Mouse (Mus musculus): Measurements from ENCODE around the gene Eef1g. TPM values are rescaled to one million over a fixed set of nuclear protein-coding genes. Genes with fewer than 3 reads are reported as not detected.

The Eef1g gene
- total RNA-seq (2021), result 100 to 1,000 TPM; 452 to 469 TPM
- long read RNA-seq, experiment 1, transcript Eef1g-201 (10 exons, 1,864 nt), result major isoform, 451 of 493 reads
- long read RNA-seq, experiment 1, partial matches to known transcripts, result 38 of 493 reads
- long read RNA-seq, experiment 1, other reads (novel, unspliced or antisense), result 2 of 493 reads
- long read RNA-seq, experiment 2, transcript Eef1g-201 (10 exons, 1,864 nt), result major isoform, 417 of 475 reads
- long read RNA-seq, experiment 2, partial matches to known transcripts, result 55 of 475 reads
- long read RNA-seq, experiment 2, other reads (novel, unspliced or antisense), result 2 of 475 reads

DNA sequence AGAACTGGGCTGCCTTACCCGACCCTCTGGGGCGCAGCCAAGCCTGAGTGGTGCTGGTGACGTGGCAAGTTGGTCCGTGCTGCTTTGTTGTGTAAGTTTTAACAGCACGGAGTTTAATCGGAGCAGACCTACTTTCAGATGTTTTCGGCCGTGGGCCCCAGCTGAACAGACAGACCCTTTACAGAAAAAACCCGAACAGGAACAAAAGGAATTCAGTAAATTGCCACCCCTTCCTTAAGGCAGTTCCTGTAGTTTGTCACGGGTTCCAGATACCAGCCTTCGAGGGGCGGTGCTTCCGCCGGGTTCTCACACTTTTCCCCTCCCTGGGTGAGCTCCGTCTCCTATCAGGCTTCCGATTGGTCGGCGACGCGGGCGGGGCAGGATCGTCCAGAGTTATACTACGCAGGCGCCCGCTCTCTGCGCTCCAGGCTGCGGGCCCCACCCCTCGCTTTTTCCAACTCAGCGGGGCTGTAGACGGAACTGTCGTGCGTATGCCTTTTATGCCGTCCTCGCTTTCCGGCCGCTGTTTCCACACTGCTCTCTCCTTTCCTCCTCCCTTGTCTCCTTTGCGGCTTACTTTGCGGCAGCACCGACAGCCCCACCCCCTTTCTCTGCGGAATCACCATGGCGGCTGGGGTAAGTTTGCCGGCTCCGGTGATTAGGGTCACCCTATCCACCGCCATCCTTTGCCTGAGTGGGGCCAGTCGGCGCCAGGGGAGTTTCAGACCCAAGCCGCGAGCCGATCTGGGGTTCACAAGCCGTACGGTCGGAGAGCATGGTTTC lies at the start of gene Eef1g:
Gene Eef1g (plus strand): TSS at position 452 of the 783 bp plus-strand sequence.
- peak; percentile 98 for DNase-seq (ENCODE audit: low spot score)

DNA sequence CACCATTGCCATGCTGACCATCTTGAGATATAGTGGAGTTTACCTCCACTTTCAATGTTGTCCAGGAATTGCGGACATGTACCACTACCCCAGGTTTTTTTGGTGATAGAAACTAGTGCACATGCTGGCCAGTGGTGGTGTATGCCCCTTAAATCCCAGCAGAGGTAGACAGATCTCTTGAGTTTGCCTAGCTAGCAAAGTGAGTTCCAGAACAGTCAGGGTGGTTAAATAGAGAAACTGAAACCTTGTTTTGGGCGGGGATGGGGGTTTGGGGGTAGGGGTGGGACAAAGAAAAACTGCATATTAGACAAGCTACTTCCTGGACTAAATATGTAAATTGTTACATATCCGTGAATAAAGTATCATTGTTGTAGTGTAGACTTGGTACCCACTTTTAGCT lies 47.8 kb upstream of the Eef1g start:
- no peak for DNase-seq (ENCODE audit: low spot score)

DNA sequence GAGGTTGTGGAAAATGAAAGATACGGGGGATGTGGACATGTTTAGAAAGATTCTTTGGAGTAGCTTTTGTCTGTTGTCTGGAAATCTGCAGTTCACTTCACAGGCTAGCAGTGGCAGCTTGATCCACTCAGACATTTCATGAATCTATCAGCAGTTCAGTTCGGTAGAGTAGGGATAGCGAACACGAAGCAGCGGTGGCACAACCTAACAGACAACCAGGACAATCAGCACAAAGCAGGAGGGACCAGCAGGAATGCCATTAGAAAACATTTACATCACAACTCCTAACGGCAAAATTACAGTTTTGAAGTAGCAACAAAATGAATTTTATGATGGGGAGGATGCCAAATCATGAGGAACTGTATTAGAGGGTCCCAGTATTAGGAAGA lies 47.2 kb upstream of the Eef1g start:
- DNase-seq (ENCODE audit: low spot score), result no peak

DNA sequence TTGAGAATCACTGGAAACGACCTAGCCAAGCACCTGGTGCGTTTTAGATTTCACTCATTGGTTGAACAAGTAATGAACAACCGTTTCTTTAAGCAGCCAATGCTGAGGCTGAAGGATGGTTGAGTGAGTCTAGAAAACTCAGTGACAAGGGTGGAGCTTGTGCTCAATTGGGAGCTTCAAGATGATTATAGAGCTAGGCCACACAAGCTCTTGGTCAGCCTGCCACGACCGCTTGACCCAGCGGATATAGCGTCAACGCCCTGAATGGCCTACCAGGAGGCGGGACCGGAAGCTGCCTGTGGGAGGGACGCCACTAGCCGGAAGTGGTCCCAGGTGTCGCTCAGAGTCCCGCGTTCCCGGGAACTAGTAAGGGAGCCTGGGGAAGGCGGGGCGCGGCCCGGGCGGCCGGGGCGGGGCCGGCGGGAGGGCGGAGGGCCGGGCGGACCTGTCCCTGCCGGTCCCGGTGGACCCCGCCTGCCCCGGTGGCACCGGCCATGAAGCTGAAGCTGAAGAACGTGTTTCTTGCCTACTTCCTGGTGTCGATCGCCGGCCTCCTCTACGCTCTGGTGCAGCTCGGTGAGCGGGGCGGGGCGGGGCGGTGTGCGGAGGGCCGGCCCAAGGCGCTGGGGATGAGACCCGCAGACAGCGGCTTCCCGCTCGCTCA lies 46.6 kb upstream of the Eef1g start, which contains the start of gene B3gat3:
Gene B3gat3 (plus strand): TSS at position 302 of the 664 bp plus-strand sequence.
- DNase-seq (ENCODE audit: low spot score), result peak; percentile 97

DNA sequence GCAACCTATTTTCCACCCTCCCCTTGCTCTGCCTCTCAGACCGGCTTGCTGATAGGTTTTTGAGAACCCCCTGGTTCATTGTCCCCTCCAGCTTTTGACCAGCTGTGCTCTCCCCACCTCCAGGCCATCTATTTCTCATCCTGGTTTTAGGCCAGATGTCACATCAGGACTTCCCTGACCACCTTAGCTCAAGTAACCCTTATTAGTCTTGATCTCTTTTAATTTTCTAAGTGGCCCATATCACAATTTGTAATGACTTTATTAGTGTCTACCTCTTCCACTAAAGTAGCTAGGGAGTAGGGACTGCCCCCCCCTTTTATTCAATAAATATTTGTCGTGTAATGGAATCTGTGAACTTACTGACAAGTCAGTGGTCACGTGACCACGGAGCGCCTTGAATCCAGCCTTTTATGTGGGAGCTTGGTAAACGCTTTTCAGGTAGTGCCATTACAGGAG lies 46.0 kb upstream of the Eef1g start:
- DNase-seq (ENCODE audit: low spot score), result no peak

DNA sequence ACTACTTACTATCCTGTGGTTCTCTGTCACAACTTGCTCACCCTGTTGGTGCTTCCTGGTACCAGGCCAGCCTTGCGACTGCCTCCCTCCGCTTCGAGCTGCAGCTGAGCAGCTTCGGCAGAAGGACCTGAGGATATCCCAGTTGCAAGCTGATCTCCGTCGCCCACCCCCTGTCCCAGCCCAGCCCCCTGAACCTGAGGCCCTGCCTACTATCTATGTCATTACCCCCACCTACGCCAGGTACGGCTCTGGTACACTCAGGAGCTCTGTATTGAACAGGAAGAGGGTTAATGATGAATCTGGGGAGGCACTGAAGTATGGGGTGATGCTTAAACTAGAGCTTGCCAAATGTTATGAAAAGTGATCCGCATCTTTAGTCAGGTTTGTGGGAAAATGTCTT lies 45.1 kb upstream of the Eef1g start:
- no peak for DNase-seq (ENCODE audit: low spot score)

DNA sequence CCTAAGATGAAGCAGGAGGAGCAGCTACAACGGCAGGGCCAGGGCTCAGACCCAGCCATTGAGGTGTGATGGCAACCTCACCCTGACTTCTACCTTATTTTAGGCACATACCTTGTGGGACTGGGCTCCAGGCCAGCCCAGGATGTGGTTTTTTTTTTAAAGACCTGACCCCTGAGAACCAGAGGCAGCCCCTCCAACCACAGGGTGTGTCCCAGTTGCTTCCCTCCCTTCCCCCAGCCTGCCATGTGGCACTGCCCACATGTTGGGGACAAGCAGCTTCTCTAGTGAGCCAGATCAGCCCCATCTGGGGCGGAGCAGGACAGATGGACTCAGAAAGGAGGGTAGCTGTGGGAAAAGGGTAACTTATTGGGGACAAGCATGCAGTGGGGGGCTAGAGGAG lies 40.1 kb upstream of the Eef1g start:
- DNase-seq (ENCODE audit: low spot score), result no peak

DNA sequence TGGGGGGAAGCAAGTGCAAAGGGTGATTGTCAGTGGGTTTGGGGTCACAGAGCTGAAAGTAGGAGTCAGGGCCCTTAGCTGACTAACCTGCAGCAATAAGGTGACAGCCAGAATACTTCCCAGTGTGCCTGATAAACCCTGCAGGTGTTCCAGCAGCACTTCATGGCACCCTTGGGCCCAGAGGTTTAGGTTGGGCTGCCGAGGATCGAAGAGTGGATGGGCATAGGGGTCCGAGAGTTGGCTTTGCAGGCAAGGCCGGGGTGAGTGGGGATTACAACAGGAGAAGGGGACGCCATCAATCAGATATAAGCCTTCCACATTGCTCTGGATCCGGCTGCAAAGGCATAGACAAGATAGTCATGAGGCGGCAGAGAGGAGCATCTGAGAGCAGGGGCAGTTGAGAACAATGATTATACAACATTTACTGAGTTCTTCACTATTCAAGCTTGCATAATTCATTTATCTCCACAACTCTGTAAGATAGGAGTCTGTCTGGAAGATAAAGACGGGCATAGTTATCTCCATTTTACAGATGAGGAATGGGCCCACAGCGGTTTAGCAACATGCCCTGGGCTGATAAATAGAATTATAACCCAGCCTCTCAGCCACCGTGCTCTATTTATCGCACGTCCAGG lies 38.8 kb upstream of the Eef1g start:
- DNase-seq (ENCODE audit: low spot score), result no peak

DNA sequence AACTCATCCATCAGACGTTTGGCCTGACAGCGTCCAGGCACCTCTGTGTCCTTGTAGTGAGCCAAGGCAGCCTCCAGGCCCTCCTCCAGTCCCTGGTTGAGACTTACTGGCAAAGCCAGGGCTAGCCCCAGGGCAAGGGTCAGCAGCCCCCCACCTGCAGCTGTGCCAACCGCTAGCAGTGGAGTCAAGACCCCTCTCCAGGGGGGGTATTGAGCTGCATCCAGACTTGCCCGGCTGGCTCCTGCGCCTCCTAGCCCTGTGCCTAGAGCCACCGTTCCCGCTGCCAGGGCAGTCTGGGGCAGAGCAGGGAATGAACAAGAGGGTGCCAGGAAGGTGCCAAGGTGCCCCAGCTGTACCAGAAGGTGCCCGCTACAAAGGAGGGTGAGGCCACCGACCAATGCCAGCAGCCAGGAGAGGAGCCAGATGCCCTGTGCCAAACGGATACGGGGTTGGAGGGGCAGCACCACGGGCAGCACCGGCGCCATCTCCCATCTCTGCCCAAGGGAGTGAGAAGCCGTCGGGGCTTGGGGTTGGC lies 38.1 kb upstream of the Eef1g start:
- DNase-seq (ENCODE audit: low spot score), result no peak

DNA sequence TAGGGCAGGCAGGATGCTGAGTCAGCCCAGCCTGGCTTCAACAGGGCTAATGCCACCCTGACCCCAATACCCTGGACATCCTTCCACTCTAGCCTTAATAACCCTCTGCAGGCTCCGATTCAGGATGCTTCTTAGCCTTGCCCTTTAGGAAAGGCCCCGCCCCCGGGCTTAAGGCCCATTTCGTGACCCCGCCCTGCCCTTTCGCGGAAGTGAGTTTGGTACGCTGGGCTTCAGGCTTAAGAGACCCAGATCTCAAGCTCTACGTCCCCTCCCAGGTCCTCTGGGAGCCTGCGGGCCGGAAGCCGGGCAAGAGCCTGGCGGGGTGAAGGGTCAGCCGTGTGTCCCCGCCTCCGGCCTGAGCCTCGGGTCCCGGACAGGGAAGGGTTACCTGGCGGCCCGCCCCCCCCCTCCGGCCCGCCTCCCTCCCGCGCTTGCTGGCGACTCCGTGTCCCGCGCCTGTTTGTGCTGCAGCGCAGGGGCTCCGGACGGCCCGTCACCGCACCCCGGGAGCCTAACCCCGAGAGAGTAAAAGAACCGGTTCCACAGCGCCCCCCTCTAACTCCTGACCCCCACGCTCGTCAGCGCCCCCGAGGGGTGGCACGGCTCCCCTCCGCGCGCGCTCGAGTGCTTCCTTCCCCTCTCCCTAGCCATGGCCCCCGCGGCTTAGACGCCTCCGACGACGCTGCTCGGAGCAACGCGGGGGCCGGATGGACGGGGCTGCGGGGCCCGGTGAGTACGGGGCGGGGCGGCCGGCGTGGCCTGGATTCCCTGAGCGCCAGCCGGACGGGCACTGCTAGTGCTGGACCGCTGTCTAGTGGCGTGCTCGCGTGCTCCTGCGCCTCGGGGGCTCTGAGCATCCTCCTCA lies 37.4 kb upstream of the Eef1g start, which contains the start of the genes Rom1 and Eml3:
Gene Rom1 (minus strand): TSS at position 133 of the 865 bp plus-strand sequence.
Gene Eml3 (plus strand): TSS at position 329 of the 865 bp plus-strand sequence.
- peak; percentile 95 for DNase-seq (ENCODE audit: low spot score)

DNA sequence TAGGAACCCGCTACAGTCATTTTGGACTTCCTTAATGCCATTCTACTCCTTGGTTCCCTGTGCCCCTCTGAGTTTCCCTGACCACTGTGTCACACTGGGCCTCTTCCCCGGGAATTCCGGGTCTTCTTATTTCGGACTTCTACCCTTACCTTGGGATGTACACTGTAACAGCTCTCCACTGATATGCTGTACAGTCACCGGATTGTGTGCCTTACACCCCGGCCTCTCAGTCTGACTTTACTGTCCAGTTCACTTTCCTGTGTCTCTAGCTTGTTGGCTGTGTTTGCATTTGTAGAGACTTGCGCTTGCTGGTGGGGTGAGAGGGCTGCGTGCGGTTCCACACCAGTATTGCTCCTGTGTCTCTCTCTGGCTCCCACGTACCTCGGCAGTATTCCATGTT lies 36.7 kb upstream of the Eef1g start:
- DNase-seq (ENCODE audit: low spot score), result no peak

DNA sequence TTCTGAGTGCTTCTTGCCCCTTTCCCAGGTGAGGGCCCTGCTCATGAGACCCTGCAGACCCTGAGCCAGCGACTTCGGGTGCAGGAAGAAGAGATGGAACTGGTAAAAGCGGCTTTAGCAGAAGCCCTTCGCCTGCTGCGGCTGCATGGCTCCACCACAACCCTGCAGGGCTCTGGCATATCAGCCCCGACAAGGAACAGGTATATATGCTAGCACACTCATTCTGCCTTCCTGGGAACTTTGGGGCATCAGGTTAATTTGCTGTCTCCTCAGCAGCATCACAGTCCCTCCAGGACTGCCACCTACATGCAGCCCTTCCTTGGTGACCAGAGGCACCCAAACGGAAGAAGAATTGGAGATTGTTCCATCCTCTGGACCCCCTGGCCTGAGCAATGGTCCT lies 36.1 kb upstream of the Eef1g start:
- DNase-seq (ENCODE audit: low spot score), result no peak

DNA sequence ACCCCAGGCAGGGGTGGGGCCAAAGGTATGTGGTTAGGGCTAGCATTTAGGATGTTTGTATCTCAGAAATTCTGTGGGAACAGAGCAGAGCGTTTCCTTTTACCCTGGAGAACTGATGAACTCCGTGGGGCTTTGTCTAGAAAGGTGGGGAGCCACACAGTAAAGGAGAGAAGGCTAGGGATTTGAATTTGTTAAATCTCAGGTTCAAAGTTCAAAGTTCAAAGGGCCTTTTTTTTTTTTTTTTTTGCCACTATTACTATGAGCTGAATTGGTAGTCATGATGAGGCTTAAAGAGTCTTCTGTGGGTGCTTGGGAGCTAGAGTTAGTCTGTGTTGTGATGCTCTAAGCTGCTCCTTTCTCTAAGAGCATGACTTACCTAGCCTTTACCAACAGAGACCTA lies 30.1 kb upstream of the Eef1g start:
- DNase-seq (ENCODE audit: low spot score), result no peak

DNA sequence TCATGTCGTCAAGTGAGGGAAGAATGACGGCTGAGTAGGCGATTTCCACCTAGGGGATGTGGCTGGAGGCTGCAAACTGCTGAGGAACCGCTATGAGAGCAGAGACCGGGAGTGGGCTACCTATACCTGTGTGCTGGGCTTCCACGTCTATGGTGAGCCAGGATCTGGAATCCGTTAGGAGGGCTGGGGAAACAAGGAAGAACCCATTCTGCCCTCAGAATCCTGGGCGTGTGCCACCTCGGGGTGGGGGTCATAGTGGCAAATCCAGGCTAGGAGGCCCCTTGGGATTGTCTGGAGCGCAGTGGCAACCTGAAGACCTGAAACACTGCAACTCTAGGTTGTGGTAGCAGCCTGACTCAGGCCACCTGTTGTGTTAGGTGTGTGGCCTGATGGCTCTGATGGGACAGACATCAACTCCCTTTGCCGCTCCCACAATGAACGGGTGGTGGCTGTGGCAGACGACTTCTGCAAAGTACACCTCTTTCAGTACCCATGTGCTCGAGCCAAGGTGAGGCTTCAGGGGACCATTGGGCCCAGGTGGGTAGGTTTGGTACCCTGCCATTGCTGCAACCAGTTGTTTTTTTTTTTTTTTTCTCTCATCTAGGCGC lies 26.2 kb upstream of the Eef1g start:
- DNase-seq (ENCODE audit: low spot score), result no peak

DNA sequence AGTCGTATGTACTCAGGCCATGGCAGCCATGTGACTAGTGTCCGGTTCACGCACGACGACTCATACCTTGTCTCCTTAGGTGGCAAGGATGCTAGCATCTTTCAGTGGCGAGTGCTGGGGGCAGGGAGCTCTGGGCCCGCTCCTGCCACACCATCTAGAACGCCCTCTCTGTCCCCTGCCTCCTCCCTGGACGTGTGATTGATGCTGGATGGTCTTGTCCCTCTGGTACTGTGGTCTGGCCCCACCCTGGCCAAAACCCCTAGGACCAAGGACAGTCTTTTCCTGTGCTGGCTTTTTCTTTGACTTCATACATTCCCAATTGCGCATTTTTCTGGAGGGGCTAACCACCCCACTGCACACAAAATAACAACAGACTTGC lies 25.7 kb upstream of the Eef1g start:
- no peak for DNase-seq (ENCODE audit: low spot score)

DNA sequence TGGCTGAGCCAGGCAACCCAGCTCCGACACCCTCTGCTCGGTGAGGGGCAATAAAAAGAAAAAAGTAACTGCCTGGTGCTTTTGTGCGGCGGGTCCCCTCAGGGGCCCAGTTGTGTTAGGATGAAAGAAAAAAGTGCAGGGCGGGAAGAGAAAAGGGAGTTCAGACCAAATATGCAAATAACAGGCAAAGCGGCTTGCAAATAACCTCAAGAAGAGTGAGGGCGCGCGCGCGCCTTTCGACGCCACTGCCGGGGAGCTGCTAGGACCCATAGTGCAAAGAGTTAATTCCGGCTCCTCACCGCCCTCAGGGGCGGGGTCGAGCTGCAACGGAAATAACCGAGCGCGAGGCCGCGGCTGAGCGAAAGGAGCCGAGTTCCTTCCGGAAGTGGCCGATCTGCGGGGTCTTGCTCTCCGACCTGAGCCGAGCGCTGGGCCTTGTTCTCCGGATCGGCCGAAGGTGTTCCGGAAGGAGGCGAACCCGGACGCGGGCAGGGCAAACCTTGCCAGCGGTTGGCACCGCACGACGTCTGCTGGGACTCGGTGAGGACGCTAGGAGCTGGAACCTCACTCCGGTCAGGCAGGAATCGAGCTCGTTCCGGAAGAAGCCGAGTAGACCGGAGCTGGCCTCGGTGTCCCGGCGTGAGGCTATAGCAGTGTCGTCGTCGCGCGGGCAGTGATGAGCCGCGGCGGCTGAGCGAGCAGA lies 25.2 kb upstream of the Eef1g start, which contains the start of gene Mta2:
Gene Mta2 (plus strand): TSS at position 361 of the 703 bp plus-strand sequence.
- peak; percentile 95 for DNase-seq (ENCODE audit: low spot score)

DNA sequence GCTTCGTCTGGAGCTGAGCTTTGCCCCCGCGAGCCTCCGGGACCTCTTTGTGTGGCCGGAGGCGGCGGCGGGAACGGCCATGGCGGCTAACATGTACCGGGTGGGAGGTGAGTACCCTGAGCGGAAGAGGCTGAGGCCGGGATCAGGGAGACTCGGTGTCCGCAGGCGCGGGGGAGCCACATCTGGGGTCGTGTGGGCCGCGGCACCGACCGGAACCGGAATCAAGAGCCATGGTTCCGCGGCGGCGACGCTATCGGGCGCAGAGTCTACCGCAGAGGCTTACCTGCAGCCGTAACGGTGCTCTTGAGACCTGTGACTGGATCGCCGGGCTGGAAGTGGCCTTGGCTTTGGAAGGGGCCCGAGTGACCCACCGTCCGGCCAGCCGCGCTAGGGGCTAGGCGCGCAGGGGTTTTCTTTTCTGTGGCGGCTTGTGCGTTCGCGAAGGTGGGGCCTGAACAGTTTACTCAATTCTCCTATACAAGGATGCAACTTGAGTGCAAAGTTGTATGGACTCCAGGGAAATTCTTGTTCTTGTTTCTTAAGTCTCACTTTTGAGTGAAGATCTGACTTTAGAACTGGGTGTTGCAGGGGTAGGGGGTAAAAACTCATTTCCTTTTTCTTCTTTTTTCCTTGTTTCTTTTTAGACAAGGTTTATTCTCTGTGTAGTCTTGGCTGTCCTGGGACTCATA lies 24.4 kb upstream of the Eef1g start:
- no peak for DNase-seq (ENCODE audit: low spot score)

DNA sequence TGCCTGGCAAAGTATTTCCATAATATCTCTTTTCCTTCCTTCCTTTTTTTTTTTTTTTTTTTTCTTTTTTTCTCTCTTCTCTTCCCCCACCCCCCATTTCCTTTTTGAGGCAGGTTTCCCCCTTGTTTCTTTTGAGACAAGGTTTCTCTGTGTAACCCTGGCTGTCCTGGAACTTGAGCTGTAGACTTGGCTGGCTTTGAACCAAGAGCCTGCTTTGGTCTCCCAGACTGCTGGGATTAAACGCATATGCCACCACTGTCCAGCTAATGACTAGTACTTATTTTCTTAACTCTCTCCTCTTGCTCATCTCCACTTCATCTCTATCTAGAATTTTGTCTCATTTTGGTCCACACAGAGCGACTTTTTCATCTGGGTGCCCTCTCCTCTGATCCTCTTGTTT lies 23.8 kb upstream of the Eef1g start:
- DNase-seq (ENCODE audit: low spot score), result no peak

DNA sequence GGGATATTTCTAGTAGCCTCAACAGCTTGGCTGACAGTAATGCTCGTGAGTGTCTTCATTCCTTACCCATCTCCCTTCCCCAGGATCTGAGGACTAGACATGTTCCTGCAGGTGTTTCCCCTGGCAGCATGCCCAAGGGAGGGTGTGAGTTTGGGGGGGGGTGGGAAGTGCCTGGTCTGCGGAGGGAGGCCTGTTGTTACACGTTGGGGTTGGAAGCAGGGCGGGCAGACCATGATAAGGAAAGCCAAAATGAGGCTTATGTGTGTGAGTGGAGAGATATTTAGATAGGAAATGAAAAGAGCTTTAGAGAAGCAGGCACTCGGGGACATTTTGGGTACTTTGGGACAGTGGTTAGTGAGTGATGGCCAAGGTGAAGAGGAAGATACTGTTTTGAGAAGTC lies 22.8 kb upstream of the Eef1g start:
- no peak for DNase-seq (ENCODE audit: low spot score)
